Mouse (Mus musculus) cerebellum, postnatal 14 days (tissue): ENCODE measurements at regions not wholly inside any gene's neighbourhood (a gene's known extent, or its start where the extent isn't known, plus 50 kb on each side); places are given as distances from the start of the nearest gene placed in this dataset.

ENCODE experiments used
- DNase-seq, 2 experiments: peaks; one replicate each; pipeline ENCODE4 v3.0.0; 2021; ENCODE audit warnings: mixed read lengths in 2 of 2

- DNase-seq, result no peak
These were observed 63.9 kb upstream of the Ptprk start for GRCm38 (mm10) chr10:28010756-28011155.

- DNase-seq, result no peak
These were observed 62.5 kb upstream of the Ptprk start for GRCm38 (mm10) chr10:28012135-28012534.

- no peak for DNase-seq
These were observed 61.2 kb upstream of the Ptprk start for GRCm38 (mm10) chr10:28013401-28013800.

- no peak for DNase-seq
These were observed 60.3 kb upstream of the Ptprk start for GRCm38 (mm10) chr10:28014306-28014825.
